Mouse (Mus musculus) CH12.LX (cell line): ENCODE measurements around the gene Cep112.

Experiments used
- CHD2 ChIP-seq: IDR thresholded peaks from 2 replicates; pipeline ENCODE4 v1.6.1; 2011; ENCODE audit warnings: low read length, improper control_type of control experiment
- E2F4 ChIP-seq: IDR thresholded peaks from 2 replicates; pipeline ENCODE4 v1.6.1; 2011; ENCODE audit warnings: low read depth, low read length, improper control_type of control experiment; ENCODE audit not compliant: insufficient replicate concordance
- JUN ChIP-seq: IDR thresholded peaks from 2 replicates; pipeline ENCODE4 v1.6.1; 2011; ENCODE audit warnings: low read depth, mild to moderate bottlenecking, low read length, improper control_type of control experiment, moderate library complexity; ENCODE audit not compliant: insufficient read depth
- POLR2A ChIP-seq: IDR thresholded peaks from 2 replicates; pipeline ENCODE4 v1.6.1; 2011; ENCODE audit warnings: low read depth, mild to moderate bottlenecking, improper control_type of control experiment, low read length
- ZC3H11A ChIP-seq: IDR thresholded peaks from 2 replicates; pipeline ENCODE4 v1.6.1; 2012; ENCODE audit warnings: low read depth, mild to moderate bottlenecking, inconsistent platforms, low read length, improper control_type of control experiment

GRCm38 (mm10) chr11:108426086-108426485 is 1.1 kb downstream of the Cep112 start:
- TF ChIP-seq ZC3H11A (no peak), CHD2 (no peak), E2F4 (no peak), JUN (no peak), POLR2A (no peak)
